Mouse (Mus musculus) T-helper 2 cell (primary cell): ENCODE measurements around the gene Ppa2.

Experiments used
- in situ Hi-C: fragments of 300-600 bp; cut with MboI, MseI; formaldehyde crosslinking; loops from one replicate; pipeline ENCODE4 v1.15.1; 2025; ENCODE audit warnings: high pct_unique_total_duplicates

Ppa2 gene

DNA sequence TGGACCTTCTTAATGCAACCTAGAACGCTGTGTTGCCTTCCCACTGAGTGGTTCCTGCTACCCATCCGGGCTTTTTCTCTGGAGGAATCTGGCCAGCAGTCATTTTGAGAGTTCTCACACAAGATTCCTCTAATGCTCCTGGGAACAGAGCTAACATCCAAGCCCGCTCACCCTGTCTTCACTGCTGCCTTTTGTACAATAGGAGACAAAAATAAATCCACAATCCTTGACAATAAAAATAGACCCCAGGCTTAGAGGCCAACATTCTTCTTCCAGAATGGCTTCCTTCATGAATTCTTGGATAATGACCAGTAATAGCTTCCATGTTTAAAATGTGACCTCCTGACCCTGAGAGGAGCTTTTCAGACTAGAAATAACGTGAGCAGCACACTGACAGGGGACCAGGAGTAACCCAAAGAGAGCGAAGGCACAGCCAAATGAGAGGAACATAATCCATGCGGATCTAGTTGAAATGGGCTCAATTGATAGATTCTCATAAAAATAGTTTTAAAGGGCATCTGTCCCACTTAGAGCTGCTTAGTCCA, 74.3 kb downstream of the Ppa2 start:
- in situ Hi-C loops = no loop called here

- in situ Hi-C loops = no loop called here
These were observed 77.4 kb downstream of the Ppa2 start for GRCm38 (mm10) chr3:133387283-133387682.

DNA sequence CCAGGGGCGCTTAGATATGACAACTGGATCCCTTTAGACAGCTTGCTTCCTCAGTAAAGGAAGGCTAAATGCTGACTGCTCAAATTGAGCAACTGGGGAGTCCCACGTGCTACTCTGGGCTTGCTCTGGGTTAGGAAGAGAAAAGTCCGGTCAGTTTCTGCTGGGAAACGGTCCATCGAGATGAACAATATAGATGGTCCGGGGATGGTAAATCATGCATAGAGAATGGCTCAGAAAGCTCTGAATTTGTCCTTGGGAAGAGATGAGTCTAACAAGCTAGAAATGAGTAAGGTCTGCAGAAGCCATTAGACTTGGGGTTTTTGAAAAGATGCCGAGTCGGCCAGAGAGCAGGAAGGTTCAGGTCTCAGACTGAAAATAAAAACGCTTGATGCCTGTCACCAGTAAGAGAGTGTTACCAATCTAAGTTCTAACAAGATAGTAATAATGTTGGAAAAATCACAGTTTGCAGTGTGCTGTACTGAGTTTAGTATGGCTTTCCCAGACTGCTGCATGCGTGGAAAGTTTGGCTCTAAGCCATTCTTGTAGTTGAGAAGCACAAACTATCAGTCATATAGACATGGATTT, 80.0 kb downstream of the Ppa2 start:
- in situ Hi-C loops = no loop called here

GRCm38 (mm10) chr3:133394531-133394930, 84.6 kb downstream of the Ppa2 start:
- in situ Hi-C loops = no loop called here

- in situ Hi-C loops = no loop called here
These were observed 93.9 kb downstream of the Ppa2 start for GRCm38 (mm10) chr3:133403849-133404248.

GRCm38 (mm10) chr3:133405636-133406035, 95.7 kb downstream of the Ppa2 start:
- in situ Hi-C loops = no loop called here

DNA sequence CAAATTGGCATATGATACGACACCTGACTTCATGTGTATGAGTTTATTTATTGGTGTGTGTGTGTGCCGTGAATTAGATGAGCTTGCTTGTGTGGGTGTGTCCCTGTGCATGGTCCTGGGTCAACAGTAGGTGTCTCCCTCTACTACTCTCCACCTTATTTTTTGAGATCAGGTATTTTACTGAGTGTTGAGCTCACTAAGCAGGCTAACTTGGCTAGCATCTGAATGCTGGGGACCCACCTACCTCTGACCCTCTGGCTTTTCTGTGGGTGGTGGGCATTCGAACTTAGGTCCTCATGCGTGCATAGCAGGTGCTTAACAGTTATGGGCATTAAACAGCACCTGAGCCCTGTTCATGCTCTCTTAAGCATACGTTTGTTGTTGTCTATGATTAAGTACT, 96.3 kb downstream of the Ppa2 start:
- in situ Hi-C loops = no loop called here

- in situ Hi-C loops = no loop called here
These were observed 101.3 kb downstream of the Ppa2 start for GRCm38 (mm10) chr3:133411123-133411675.

DNA sequence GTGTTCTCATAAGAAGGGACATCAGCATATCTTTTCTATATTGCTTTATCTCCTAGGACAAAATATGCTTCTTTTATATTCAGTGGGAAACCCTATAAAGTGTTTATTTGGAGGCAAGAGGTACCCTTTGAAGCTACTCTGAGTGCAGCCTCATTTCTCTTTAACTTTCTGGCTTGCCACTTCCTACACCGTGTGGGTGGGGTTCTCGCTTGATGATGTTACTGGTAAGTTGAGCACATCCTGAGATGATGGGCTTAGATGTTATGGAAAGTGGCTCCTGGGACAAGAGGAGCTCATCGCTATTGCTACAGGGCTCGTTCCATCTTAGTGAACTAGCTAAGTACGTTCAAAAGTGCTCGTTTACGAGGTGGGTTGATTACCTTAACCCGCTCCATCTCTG, 101.9 kb downstream of the Ppa2 start:
- in situ Hi-C loops = no loop called here

DNA sequence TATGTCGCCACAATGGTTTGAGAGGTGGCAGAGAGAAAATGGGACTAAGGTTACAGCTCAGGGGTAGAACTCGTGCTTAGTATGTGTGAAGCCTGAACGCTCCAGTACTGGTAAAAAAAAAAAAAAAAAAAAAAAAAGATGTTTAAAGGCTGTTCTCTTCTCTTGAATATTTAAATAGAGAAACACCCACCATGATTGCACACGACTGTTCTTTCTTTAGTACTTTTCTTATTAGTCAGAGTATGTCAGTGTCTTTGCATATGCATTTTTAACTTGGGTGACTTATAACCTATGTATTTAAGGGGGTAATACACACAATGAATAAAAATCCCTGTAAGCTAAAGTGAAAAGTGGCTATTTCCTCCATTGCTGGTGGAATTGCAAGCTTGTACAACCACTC, 104.8 kb downstream of the Ppa2 start:
- in situ Hi-C loops = no loop called here

DNA sequence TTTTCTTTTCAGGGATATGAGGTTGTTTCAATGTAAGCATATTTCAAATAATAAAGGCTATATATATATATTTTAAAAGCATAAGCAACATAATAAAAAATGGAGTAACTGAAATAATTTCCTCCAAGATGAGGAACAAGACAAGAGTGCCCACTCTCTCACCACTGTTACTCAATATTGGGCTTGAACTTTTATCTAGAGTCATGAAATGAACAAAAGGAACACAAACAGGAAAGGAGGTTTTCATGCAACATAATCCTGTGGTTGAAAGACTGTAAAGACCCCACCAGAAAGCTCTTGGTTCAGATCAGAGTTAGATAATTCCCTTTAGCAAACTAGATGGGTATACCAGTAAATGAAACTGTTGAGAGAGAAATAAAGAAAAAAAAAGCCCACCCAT, 113.2 kb downstream of the Ppa2 start:
- in situ Hi-C loops = no loop called here
